Mouse (Mus musculus) inflammation-experienced regulatory T-cells, adult 6 months (primary cell): ENCODE results near the gene Tlk2. TPM values are rescaled to one million over a fixed set of nuclear protein-coding genes. Genes with fewer than 3 reads are reported as not detected.
"Not testable (repeated sequence)": the region's sequence is repeated elsewhere in the genome, so short reads cannot be mapped to it uniquely, and the experiment has no call there.

ENCODE experiments used
- ATAC-seq: one replicate; pipeline ENCODE4 v1.8.0; 2017
- polyA plus RNA-seq, 3 experiments: library from polyadenylated mRNA; unstranded; fragments of 100-300 nt; shearing (Covaris generic); gene quantifications; one replicate each; pipeline ENCODE4 v1.2.1; 2017

Gene Tlk2
- 10 to 100 TPM; 18.1 to 28.7 (median 20.4) TPM for polyA plus RNA-seq

GRCm38 (mm10) chr11:105178516-105178915, at the start of gene Tlk2:
TSS of gene Tlk2 (plus strand) at chr11:105178807.
- no peak for ATAC-seq

DNA sequence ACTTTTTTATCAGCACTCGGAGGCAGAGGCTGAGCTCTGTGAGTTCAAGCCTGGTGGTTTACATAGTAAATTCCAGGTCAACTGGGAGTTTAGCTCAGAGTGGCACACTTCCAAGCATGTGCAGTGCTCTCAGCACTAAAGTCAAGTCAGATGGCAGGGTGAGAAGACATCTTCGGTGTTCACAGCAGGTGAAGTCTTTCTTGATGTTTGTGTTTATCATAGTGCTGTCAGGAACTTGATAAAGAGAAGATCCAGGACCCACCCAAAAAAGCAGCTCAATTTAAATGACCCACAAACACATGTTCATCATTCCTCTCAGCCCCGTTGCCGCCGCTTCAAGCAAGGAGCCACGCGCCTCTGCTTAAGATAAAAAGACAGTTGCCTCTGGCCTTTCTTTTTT, 42.9 kb upstream of the Tlk2 start:
- no peak for ATAC-seq

DNA sequence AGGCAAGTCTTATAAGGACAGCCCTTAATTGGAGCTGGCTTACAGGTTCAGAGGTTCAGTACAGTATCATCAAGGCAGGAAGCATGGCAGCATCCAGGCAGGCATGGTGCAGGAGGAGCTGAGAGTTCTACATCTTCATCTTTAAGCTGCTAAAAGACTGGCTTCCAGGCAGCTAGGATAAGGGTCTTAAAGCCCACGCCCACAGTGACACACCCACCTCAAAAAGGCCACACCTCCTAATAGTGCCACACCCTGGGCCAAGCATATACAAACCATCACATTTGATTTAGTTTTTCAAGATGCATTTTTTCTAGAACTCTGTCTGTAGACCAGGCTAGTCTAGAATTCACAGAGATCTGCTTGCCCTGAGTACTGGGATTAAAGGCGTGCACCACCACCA, 41.4 kb upstream of the Tlk2 start:
- ATAC-seq: not testable (repeated sequence)

DNA sequence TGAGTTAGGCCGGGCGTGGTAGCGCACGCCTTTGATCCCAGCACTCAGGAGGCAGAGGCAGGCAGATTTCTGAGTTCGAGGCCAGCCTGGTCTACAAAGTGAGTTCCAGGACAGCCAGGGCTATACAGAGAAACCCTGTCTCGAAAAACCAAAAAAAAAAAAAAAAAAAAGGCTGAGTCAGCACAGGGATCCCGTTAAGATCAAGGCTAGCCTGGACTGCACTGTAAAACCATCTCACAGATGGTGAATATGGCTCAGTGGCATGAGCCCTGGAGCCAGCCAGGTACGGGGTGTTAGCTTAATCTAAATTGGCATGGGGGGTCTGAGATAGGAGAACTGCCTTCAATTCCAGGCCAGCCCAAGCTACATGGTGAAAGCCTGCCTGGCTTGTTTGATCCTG, 38.1 kb upstream of the Tlk2 start:
- ATAC-seq: not testable (repeated sequence)

GRCm38 (mm10) chr11:105141115-105141514, 37.5 kb upstream of the Tlk2 start:
- ATAC-seq: no peak

GRCm38 (mm10) chr11:105143564-105143963, 35.0 kb upstream of the Tlk2 start:
- ATAC-seq: no peak

- ATAC-seq: no peak
Measured at GRCm38 (mm10) chr11:105144084-105144483, 34.5 kb upstream of the Tlk2 start.

DNA sequence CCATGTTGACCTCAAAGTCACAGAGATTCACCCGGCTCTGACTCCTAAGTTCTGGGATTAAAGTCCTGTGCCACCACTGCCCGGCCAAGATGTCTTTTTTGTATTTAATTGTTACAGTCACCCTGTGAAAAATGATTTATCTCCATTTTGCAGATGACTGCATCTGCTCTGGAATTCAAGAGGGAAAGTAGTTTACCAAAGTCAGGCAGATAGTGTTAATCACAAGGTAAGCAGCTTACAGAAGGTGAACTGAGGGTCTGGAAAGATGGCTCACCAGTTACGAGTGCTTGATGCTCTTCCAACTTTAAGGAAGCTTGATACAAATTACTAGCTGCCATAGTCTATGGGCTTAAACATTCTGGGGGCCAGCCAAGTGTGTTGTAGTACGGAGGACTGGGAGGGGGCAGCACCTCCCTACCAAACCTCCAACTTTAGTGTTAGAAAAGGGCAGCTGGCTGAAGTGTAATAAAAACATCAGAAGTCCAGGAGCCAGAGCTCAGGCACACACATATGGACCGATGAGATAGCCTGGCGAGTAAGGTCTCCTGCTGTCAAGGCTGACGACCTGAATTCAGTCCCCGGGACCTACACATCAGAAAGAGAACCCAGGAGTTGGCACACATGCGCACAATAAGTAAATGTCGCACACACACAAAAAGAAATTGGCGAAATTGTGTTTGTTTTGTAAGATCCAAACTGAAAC, 33.9 kb upstream of the Tlk2 start:
- no peak for ATAC-seq

- no peak for ATAC-seq
Measured at GRCm38 (mm10) chr11:105145211-105145610, 33.4 kb upstream of the Tlk2 start.

DNA sequence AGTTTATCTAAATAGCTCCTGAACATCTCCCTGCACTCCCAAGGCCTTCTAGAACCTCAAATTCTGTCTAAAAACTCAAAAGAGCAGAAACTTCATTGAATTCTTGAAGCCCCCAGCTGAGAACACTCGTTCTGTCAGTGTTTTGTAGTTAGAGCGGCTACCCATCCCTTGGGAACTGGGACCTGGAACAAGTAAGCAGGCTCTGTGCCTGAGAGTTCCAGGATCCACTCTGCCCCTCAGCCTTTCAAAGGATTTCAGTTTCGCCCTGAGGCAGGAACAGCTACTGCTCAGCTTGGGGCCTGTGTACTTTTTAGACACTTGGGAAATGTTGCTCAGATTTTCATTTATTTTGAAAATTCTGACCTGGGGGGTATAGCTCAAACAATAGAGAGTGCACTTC, 32.0 kb upstream of the Tlk2 start, which contains the start of gene Gm10842:
TSS of gene Gm10842 (plus strand) at position 301 of the 400 bp plus-strand sequence.
- ATAC-seq: no peak

DNA sequence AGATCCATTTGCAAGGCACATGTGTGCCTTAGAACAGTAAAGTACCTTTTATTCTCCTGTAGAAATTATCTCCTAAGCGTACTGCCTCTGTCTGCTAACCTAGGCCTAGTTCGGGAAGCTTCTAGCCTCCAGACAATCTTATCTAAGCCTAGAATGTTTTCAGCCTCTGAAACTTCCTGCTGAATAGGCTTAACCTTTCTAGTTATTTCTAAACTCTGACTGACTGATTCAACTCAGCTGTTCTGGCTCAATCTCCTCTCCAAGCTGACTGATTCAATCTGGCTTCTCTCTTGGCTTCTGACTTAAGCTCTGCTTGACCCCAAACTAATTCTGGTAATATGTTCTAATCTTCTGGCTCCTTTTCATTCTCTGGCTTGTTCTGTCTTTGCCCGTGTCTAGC, 29.3 kb upstream of the Tlk2 start:
- no peak for ATAC-seq

GRCm38 (mm10) chr11:105149766-105150165, 28.8 kb upstream of the Tlk2 start:
- no peak for ATAC-seq

DNA sequence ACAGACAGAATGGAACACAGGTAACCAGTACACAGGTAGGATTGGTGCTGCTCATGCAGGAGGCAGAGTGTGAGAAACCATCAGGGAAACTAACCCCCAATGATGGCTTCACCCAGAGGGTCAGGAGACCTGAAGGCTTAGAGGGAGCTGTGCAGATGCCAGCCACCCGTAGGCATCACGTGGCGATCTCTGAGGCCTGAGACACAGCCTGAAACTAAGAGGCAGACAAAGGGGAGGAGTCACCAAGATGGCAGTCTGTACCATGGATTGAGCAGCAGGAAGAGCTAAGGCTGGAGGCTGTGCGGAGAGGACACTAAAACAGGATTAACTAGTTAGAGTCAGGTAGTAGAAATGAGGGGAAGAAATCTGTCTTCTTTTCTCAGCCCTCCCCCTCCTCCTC, 27.9 kb upstream of the Tlk2 start:
- ATAC-seq: no peak

GRCm38 (mm10) chr11:105151226-105152016, 27.2 kb upstream of the Tlk2 start:
- peak; percentile 28 for ATAC-seq

- ATAC-seq: no peak
Measured at GRCm38 (mm10) chr11:105152017-105152300, 26.6 kb upstream of the Tlk2 start.

GRCm38 (mm10) chr11:105152357-105152899, 26.2 kb upstream of the Tlk2 start:
- no peak for ATAC-seq

DNA sequence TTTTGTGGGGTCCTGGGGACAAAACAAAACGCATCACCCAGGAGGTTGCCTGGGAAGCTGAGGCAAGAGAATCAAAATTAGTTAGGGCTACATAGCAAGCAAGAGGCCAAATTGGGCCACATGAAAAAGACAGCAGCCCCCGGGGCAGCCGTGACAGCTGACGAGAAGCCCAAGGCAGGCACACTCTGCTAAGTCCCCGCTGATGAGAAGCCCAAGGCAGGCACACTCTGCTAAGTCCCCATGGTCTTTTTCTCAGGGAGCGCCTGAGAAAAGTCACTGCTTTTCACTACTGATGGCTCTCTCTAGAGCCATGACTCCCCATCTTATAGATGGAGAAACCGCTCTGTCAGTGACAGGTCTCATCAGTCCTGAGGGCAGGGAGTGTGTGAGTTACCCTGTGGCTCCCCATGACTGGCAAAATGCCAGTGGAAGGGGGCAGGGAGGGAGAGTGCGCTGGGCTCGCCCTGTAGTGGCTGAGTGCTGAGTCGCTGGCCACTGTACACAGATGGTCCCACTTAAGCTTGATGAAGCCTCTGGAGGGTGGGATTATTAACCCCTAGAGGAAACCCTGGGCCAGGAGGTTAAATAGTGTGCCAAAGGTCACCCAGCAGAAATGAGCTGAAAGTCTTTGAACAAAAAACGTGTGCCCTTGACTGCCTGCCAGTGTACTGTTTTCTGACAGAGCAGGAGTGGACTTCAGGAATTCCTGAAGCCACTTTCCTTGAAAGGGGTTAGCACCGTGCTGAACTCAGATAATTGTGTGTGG, 25.4 kb upstream of the Tlk2 start:
- no peak for ATAC-seq

DNA sequence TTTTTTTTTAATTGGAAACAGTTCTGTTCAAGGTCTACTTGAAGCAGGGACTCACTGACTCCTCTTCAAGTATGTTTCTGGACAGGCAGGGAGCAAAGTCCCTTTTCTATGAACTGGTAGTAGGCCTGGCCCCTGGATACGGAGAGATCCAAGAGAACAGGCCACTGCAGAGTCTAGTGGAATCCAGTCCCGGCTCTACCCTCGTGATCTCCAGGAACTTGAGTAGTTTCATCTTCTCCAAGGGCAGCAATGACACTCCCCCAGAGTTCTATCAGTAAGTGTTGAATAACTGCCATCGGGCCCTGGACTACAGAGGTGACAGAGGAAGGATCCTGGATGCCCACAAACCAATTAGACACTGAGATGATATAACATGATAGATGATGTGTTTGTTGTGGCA, 22.7 kb upstream of the Tlk2 start:
- no peak for ATAC-seq

DNA sequence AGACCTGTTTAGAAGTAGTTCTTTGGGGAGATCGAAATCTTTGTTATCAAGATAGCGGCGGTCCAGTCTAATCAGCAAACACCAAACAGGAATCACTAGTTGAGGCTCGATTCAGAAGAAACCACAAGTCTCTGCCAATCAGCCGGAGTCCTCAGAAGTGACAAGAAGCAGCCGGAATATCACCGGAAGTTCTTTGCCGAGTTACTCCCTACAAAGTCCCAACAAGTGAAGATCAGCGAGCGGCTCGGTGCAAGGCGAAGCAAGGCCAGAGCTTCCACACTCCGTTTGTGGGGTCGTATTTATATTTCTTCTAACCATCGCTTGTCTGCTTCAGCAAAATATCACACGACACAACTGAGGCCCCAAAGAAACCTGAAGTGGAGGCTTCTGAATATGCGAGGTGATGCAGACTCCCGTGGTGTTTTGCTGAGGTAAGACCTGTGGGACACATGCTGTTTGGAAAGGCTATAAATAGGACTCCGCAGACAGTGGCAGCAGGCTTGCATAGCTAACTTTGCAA, 21.8 kb upstream of the Tlk2 start:
- ATAC-seq: no peak

GRCm38 (mm10) chr11:105158047-105158446, 20.6 kb upstream of the Tlk2 start:
- no peak for ATAC-seq

GRCm38 (mm10) chr11:105159673-105160360, 18.8 kb upstream of the Tlk2 start:
- no peak for ATAC-seq

GRCm38 (mm10) chr11:105161411-105161810, 17.2 kb upstream of the Tlk2 start:
- no peak for ATAC-seq
